Comparison of ENCODE assay signal across 8 mouse cellular contexts in the genomic region with DNA sequence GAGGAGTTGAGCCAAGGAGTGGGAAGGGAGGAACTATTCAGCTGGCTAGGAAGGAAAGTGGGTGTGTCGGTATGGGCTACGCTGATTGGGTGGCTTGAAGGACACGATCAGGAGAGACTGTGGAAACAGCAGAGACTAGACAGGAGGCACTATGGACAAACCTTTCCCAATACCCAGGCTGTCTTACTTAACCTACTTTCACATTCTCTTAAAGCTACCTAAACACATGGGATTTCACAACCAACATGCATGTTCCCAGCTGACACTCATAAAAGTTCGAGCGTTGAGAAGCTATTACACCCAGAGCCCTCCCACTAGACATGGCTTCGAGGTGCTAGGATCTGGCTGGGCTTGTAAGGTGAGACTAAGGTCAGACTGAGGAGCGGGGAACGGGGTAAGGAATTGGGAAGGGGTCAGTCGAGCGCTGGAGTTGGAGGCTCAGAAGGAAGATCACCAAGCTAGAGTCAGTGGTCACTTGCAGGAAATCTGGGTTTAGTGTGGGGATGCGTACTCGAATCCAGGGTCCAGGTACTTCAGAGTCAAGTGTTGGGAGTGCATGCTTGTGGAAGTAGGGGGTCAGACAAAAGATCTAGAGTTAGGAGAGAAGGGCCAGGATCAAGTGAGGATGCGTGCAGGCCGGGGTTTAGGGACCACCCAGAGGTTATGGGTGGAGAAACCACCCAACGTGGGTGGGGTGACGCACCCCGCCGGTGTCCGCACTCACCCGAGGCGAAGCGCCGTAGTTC. TPM values are rescaled to one million over a fixed set of nuclear protein-coding genes. Genes with fewer than 3 reads are reported as not detected.
DNase-seq lines count a peak whose midpoint lies in the region; ATAC-seq and TF ChIP-seq lines count a peak whose summit lies in the region.

A gene (plus strand): TSS at position 217 of the 746 bp plus-strand sequence.

- intact Hi-C loops in left cerebral cortex, postnatal 4 days (cut with DNase I), result no loop called here

- peak within 1 kb of the TSS; percentile 80 for H3K4me3 ChIP-seq in spleen, adult 2 months (ENCODE audit: extremely low read depth, insufficient read depth, insufficient read length)
- peak within 1 kb of the TSS; percentile 75 for H3K4me3 ChIP-seq in intestine, embryonic 15.5 days (replicated peaks)
- peak within 1 kb of the TSS; percentile 78 for H3K4me3 ChIP-seq in stomach, embryonic 14.5 days (ENCODE audit: low read depth, low read length)

- H3K27ac ChIP-seq in spleen, adult 2 months (ENCODE audit: insufficient read depth, low read length), result peak within 1 kb of the TSS; percentile 61
- H3K27ac ChIP-seq in intestine, embryonic 15.5 days, result peak within 1 kb of the TSS; percentile 87
- H3K27ac ChIP-seq in stomach, embryonic 14.5 days (ENCODE audit: low read length), result peak within 1 kb of the TSS; percentile 78

- H3K4me1 ChIP-seq in spleen, adult 2 months (ENCODE audit: control insufficient read depth, insufficient read depth, insufficient read length), result peaks cover 8% of the 10 kb centered on the region; the same call in 1 of the 2 replicates
- 0 out of 2 replicates have a peak, but pooled peaks cover 3% of the 10 kb centered on the region for H3K4me1 ChIP-seq in intestine, embryonic 15.5 days (replicated peaks)
- H3K4me1 ChIP-seq in stomach, embryonic 14.5 days (ENCODE audit: control insufficient read depth, insufficient read depth, low read length), result no peaks in the 10 kb centered on the region

- no peak for TF ChIP-seq CTCF in spleen, adult 2 months (IDR thresholded peaks at IDR 0.05; ENCODE audit: extremely low read depth, insufficient read depth, insufficient read length, insufficient replicate concordance)

- H3K9me3 ChIP-seq in intestine, embryonic 15.5 days, result no peaks in the 10 kb centered on the region
- no peaks in the 10 kb centered on the region for H3K9me3 ChIP-seq in stomach, embryonic 14.5 days (ENCODE audit: control insufficient read depth, low read depth, low read length)

- peaks cover 10% of the 10 kb centered on the region; the same call in 1 of the 2 replicates for H3K36me3 ChIP-seq in spleen, adult 2 months (ENCODE audit: control insufficient read depth, insufficient read depth, low read length)
- H3K36me3 ChIP-seq in intestine, embryonic 15.5 days, result peaks cover 8% of the 10 kb centered on the region
- H3K36me3 ChIP-seq in stomach, embryonic 14.5 days (ENCODE audit: control insufficient read depth, insufficient read depth, low read length), result peaks cover 10% of the 10 kb centered on the region

- DNase-seq in spleen, adult 2 months (ENCODE audit: low read depth in 1 of 2, low spot score in 2 of 2), result no peak
- no peak for DNase-seq in spleen, adult 18-20 months
- peak; percentile 44 for DNase-seq in embryo, embryonic 11.5 days (ENCODE audit: low read depth, low spot score)
- DNase-seq in gonadal fat pad, adult 2 months (ENCODE audit: low read depth), result peak; percentile 99
- DNase-seq in left cerebral cortex, postnatal 4 days, result peak; percentile 24
- peak; percentile 56 for DNase-seq in mesoderm, embryonic 11.5 days (ENCODE audit: low read depth, low spot score)

- peak within 1 kb of the TSS; percentile 89 for H3K9ac ChIP-seq in intestine, embryonic 15.5 days
- H3K9ac ChIP-seq in stomach, embryonic 14.5 days (replicated peaks; ENCODE audit: low read depth, low read length), result peak within 1 kb of the TSS; percentile 78

- WGBS in spleen, adult 2 months, result 5% methylated on average over 23 of the region's 23 CpGs
- under 1% methylated on average over 23 of the region's 23 CpGs for WGBS in intestine, embryonic 15.5 days
- WGBS in stomach, embryonic 14.5 days, result 1% methylated on average over 23 of the region's 23 CpGs

- no peak for TF ChIP-seq POLR2A in spleen, adult 2 months (IDR thresholded peaks at IDR 0.05; ENCODE audit: low read depth, low read length)

- peak; percentile 88 for ATAC-seq in intestine, embryonic 15.5 days
- ATAC-seq in stomach, embryonic 14.5 days (ENCODE audit: insufficient number of reproducible peaks, insufficient read depth, low FRiP score, low read depth), result peak; percentile 81

- H3K4me2 ChIP-seq in intestine, embryonic 15.5 days (replicated peaks), result peak within 1 kb of the TSS; percentile 82
- H3K4me2 ChIP-seq in stomach, embryonic 14.5 days (replicated peaks; ENCODE audit: low read depth, low read length), result peak within 1 kb of the TSS; percentile 91

- no peaks in the 10 kb centered on the region for H3K27me3 ChIP-seq in spleen, adult 2 months (ENCODE audit: control insufficient read depth, insufficient read depth, low read length)
- no peaks in the 10 kb centered on the region for H3K27me3 ChIP-seq in intestine, embryonic 15.5 days (replicated peaks)
- H3K27me3 ChIP-seq in stomach, embryonic 14.5 days (ENCODE audit: control insufficient read depth, insufficient read depth, low read length), result no peaks in the 10 kb centered on the region

RNA-seq across cellular contexts. Expression of the gene that starts here (rescaled TPM):
- polyA plus RNA-seq in spleen, adult 2 months (2012; rRNA removed), result 8.7 and 9.9 TPM in 2 replicates
- polyA plus RNA-seq in gonadal fat pad, adult 2 months (2012; rRNA removed), result 16.0 and 18.0 TPM in 2 replicates
- polyA plus RNA-seq in intestine, embryonic 15.5 days (2015; fragmentation: Nextera tagmentation; extraction: Ambion mirVana), result 38.3 and 38.4 TPM in 2 replicates
- total RNA-seq in left cerebral cortex, postnatal 4 days (2021), result 1 to 10 TPM; 6.1 to 6.8 TPM
- 29.8 and 33.4 TPM in 2 replicates for polyA plus RNA-seq in stomach, embryonic 14.5 days (2014; fragmentation: Nextera tagmentation; extraction: Ambion mirVana)

Comparison
In these comparisons a context has a peak if more than half of its experiments do, and no peak if none do; other contexts are left out.
1. DNase-seq: peak in embryo, embryonic 11.5 days (single experiment), gonadal fat pad, adult 2 months (single experiment), left cerebral cortex, postnatal 4 days (single experiment) and mesoderm, embryonic 11.5 days (single experiment); none in spleen, adult 2 months (0 of 2) and spleen, adult 18-20 months (0 of 2).
2. Peak in every context shown above with its lines, with median percentiles within 50 percentile points of each other: H3K27ac ChIP-seq and H3K4me3 ChIP-seq.